Mouse (Mus musculus) liver, embryonic 11.5 days (tissue): ENCODE results near the gene Snx29. TPM values are rescaled to one million over a fixed set of nuclear protein-coding genes. Genes with fewer than 3 reads are reported as not detected.

Source experiments
- ATAC-seq: fragments of 200-750 bp; cut with Nextera tagmentation; replicated peaks from 2 replicates; pipeline ENCODE4 v1.8.0; 2017; ENCODE audit warnings: moderate number of reproducible peaks, mild to moderate bottlenecking, moderate TSS enrichment, moderate library complexity; ENCODE audit not compliant: low FRiP score
- DNase-seq: peaks from one replicate; pipeline ENCODE4 v3.0.0-alpha.2; 2017; ENCODE audit warnings: low spot score
- H3K27ac ChIP-seq: fragments of 300-500 bp; sonication (generic); 2 replicates; pipeline ENCODE4 v1.5.1; 2014; ENCODE audit warnings: mild to moderate bottlenecking, low read depth, low read length, control low read depth
- H3K27me3 ChIP-seq: fragments of 300-500 bp; sonication (generic); replicated peaks from 2 replicates; pipeline ENCODE4 v1.6.1; 2014; ENCODE audit warnings: low read length, mixed read lengths; ENCODE audit not compliant: control insufficient read depth, insufficient read depth
- H3K36me3 ChIP-seq: fragments of 300-500 bp; sonication (generic); 2 replicates; pipeline ENCODE4 v1.6.1; 2014; ENCODE audit warnings: mild to moderate bottlenecking, low read length, moderate library complexity, mixed read lengths; ENCODE audit not compliant: control insufficient read depth, insufficient read depth
- H3K4me1 ChIP-seq: fragments of 300-500 bp; sonication (generic); replicated peaks from 2 replicates; pipeline ENCODE4 v1.6.1; 2014; ENCODE audit warnings: low read length, mixed read lengths; ENCODE audit not compliant: control insufficient read depth, insufficient read depth
- H3K4me2 ChIP-seq: fragments of 300-500 bp; sonication (generic); 2 replicates; pipeline ENCODE4 v1.6.1; 2014; ENCODE audit warnings: mild to moderate bottlenecking, control low read depth, moderate library complexity
- H3K4me3 ChIP-seq: fragments of 300-500 bp; sonication (generic); 2 replicates; pipeline ENCODE4 v1.5.1; 2014; ENCODE audit warnings: low read depth, low read length, control low read depth
- H3K9ac ChIP-seq: fragments of 300-500 bp; sonication (generic); 2 replicates; pipeline ENCODE4 v1.6.1; 2014; ENCODE audit warnings: low read depth, low read length, control low read depth
- H3K9me3 ChIP-seq: fragments of 300-500 bp; sonication (generic); 2 replicates; pipeline ENCODE4 v1.6.1; 2016; ENCODE audit warnings: low read length, inconsistent platforms, mixed read lengths; ENCODE audit not compliant: control insufficient read depth
- WGBS: fragments of 180-500 bp; shearing (Covaris S2); extraction: QIAGEN DNeasy Blood & Tissue Kit; methylation state at CpG from one replicate; pipeline ENCODE4 v1.1.7; 2014; 5-methylcytosine and 5-hydroxymethylcytosine counted together
- polyA plus RNA-seq: library from polyadenylated mRNA; unstranded; fragments of >200 nt; fragmentation: Nextera tagmentation; extraction: Ambion mirVana; gene quantifications from 2 replicates; pipeline ENCODE4 v1.2.1, GENCODE M21; 2014

Snx29 gene
- polyA plus RNA-seq, 1 experiment from 2014 or later, result 5.1 TPM

GRCm38 (mm10) chr16:11471246-11471645, 148.5 kb downstream of the Snx29 start:
- DNase-seq, result no peak
- Histone ChIP-seq H3K9me3 (no peaks in the 10 kb centered on the region), H3K36me3 (no peaks in the 10 kb centered on the region), H3K9ac (no peak overlapping the region), H3K4me3 (no peak overlapping the region), H3K4me1 (no peaks in the 10 kb centered on the region; the same call in 1 of the 2 replicates), H3K4me2 (no peak overlapping the region), H3K27me3 (no peaks in the 10 kb centered on the region), H3K27ac (no peak overlapping the region)
- no peak for ATAC-seq
- 88% methylated on average over 2 of the region's 2 CpGs for WGBS

GRCm38 (mm10) chr16:11472852-11473251, 150.1 kb downstream of the Snx29 start:
- no peaks in the 10 kb centered on the region for H3K9me3 ChIP-seq
- H3K36me3 ChIP-seq, result no peaks in the 10 kb centered on the region
- 84% methylated on average over 4 of the region's 4 CpGs for WGBS
- no peaks in the 10 kb centered on the region for H3K27me3 ChIP-seq
- H3K27ac ChIP-seq, result no peak overlapping the region
- no peak for DNase-seq
- H3K4me2 ChIP-seq, result no peak overlapping the region
- no peak for ATAC-seq
- H3K4me1 ChIP-seq, result no peaks in the 10 kb centered on the region; the same call in 1 of the 2 replicates
- no peak overlapping the region for H3K4me3 ChIP-seq
- H3K9ac ChIP-seq, result no peak overlapping the region

- no peak overlapping the region for H3K4me2 ChIP-seq
- H3K4me1 ChIP-seq, result no peaks in the 10 kb centered on the region; the same call in 1 of the 2 replicates
- no peak overlapping the region for H3K27ac ChIP-seq
- H3K27me3 ChIP-seq, result no peaks in the 10 kb centered on the region
- 76% methylated on average over 3 of the region's 3 CpGs for WGBS
- no peak overlapping the region for H3K4me3 ChIP-seq
- ATAC-seq (no peak), DNase-seq (no peak)
- H3K9me3 ChIP-seq, result no peaks in the 10 kb centered on the region
- no peaks in the 10 kb centered on the region for H3K36me3 ChIP-seq
- no peak overlapping the region for H3K9ac ChIP-seq
Observed at GRCm38 (mm10) chr16:11473474-11473873, 150.8 kb downstream of the Snx29 start.

- H3K9ac ChIP-seq, result no peak overlapping the region
- WGBS, result 80% methylated on average over 6 of the region's 6 CpGs
- H3K4me1 ChIP-seq, result no peaks in the 10 kb centered on the region; the same call in 1 of the 2 replicates
- no peaks in the 10 kb centered on the region for H3K9me3 ChIP-seq
- H3K4me3 ChIP-seq, result no peak overlapping the region
- DNase-seq, result no peak
- no peak overlapping the region for H3K4me2 ChIP-seq
- no peaks in the 10 kb centered on the region for H3K36me3 ChIP-seq
- H3K27ac ChIP-seq, result no peak overlapping the region
- no peak for ATAC-seq
- no peaks in the 10 kb centered on the region for H3K27me3 ChIP-seq
Observed at GRCm38 (mm10) chr16:11473893-11474505, 151.3 kb downstream of the Snx29 start.

- no peak overlapping the region for H3K27ac ChIP-seq
- H3K27me3 ChIP-seq, result no peaks in the 10 kb centered on the region
- 74% methylated on average over 10 of the region's 10 CpGs for WGBS
Observed at GRCm38 (mm10) chr16:11475137-11475943, 152.6 kb downstream of the Snx29 start.

GRCm38 (mm10) chr16:11476314-11476713, 153.6 kb downstream of the Snx29 start:
- no peak for DNase-seq
- no peak overlapping the region for H3K4me2 ChIP-seq
- no peaks in the 10 kb centered on the region for H3K27me3 ChIP-seq
- no peak for ATAC-seq
- no peaks in the 10 kb centered on the region for H3K9me3 ChIP-seq
- no peak overlapping the region for H3K9ac ChIP-seq
- no peaks in the 10 kb centered on the region; the same call in 1 of the 2 replicates for H3K4me1 ChIP-seq
- no peaks in the 10 kb centered on the region for H3K36me3 ChIP-seq
- WGBS, result 92% methylated on average over 1 of the region's 1 CpGs
- H3K27ac ChIP-seq, result no peak overlapping the region
- no peak overlapping the region for H3K4me3 ChIP-seq

More at GRCm38 (mm10) chr16:11475137-11475943, 152.6 kb downstream of the Snx29 start:
- ATAC-seq (no peak), DNase-seq (no peak)
- Histone ChIP-seq H3K9me3 (no peaks in the 10 kb centered on the region), H3K4me3 (no peak overlapping the region), H3K4me2 (no peak overlapping the region), H3K4me1 (no peaks in the 10 kb centered on the region; the same call in 1 of the 2 replicates), H3K9ac (no peak overlapping the region), H3K36me3 (no peaks in the 10 kb centered on the region)

- H3K27ac ChIP-seq, result no peak overlapping the region
- no peaks in the 10 kb centered on the region for H3K27me3 ChIP-seq
- 74% methylated on average over 2 of the region's 2 CpGs for WGBS
- H3K4me1 ChIP-seq, result no peaks in the 10 kb centered on the region; the same call in 1 of the 2 replicates
- DNase-seq, result no peak
- H3K9ac ChIP-seq, result no peak overlapping the region
- ATAC-seq, result no peak
- H3K9me3 ChIP-seq, result no peaks in the 10 kb centered on the region
- H3K4me2 ChIP-seq, result no peak overlapping the region
- H3K4me3 ChIP-seq, result no peak overlapping the region
- H3K36me3 ChIP-seq, result no peaks in the 10 kb centered on the region
Observed at GRCm38 (mm10) chr16:11476968-11477367, 154.3 kb downstream of the Snx29 start.

GRCm38 (mm10) chr16:11477591-11477990, 154.9 kb downstream of the Snx29 start:
- DNase-seq, result no peak
- ATAC-seq, result no peak
- WGBS, result 86% methylated on average over 5 of the region's 5 CpGs
- Histone ChIP-seq H3K27me3 (no peaks in the 10 kb centered on the region), H3K27ac (no peak overlapping the region), H3K9me3 (no peaks in the 10 kb centered on the region), H3K36me3 (no peaks in the 10 kb centered on the region), H3K4me3 (no peak overlapping the region), H3K4me2 (no peak overlapping the region), H3K9ac (no peak overlapping the region), H3K4me1 (no peaks in the 10 kb centered on the region; the same call in 1 of the 2 replicates)
